Mouse (Mus musculus) adrenal gland, postnatal 4 days (tissue): ENCODE measurements around the gene Rab3gap2. TPM values are rescaled to one million over a fixed set of nuclear protein-coding genes. Genes with fewer than 3 reads are reported as not detected.
"Not testable (repeated sequence)": the region's sequence is repeated elsewhere in the genome, so short reads cannot be mapped to it uniquely, and the experiment has no call there.

ENCODE experiments used
- DNase-seq, 2 experiments: peaks; one replicate each; pipeline ENCODE4 v3.0.0; 2021 to 2022; ENCODE audit warnings: low spot score in 2 of 2, mixed read lengths in 2 of 2
- total RNA-seq, 2 experiments: library from RNA; stranded (reverse); gene quantifications; 2 replicates each; pipeline ENCODE4 v1.2.3; 2021

The Rab3gap2 gene
- total RNA-seq, 2 experiments from 2014 or later, result 45.9 to 51.1 TPM

- no peak for DNase-seq
These were observed 75.4 kb downstream of the Rab3gap2 start for GRCm38 (mm10) chr1:185279288-185279687.

GRCm38 (mm10) chr1:185280616-185281015 lies 76.7 kb downstream of the Rab3gap2 start:
- DNase-seq, result no peak

DNA sequence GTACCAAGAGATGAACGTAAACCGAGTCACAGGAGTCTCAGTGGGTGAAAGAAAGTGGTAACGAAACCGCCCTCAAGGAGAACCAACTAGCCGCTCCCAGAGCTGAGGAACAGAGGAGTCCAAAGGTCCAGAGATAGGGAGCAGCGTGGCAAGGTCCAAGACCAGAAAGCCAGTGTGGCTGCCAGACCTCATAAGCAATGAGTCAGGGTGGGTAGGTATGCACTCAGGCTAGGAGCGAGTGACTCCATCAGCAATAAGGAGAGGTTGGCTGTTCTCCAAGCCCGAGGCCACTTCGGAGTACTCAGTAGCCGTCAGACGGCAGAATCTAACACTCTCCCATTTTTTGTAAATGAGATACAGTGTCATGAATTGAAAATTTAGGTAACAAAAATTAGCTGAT lies 78.9 kb downstream of the Rab3gap2 start:
- DNase-seq, result no peak

- DNase-seq, result no peak
These were observed 79.3 kb downstream of the Rab3gap2 start for GRCm38 (mm10) chr1:185283247-185283646.

DNA sequence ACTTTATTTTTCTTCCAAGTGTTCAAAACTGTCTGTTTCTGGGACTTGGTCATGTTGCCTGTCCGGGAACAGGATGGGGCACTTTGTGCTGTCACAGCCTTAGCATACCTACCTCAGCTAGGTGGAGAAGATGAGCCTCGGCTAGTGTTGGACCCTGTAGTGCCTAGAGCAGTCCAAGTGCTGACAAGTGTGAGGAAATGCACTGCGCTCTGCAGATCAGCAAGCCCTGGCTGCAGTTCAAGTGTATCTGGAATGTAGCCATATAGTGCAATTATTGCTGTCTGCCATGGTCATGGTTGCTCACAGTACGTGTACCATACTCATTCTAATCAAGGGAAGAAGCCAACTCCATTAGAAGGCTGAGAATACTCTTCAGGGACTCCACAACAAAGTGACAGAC lies 80.8 kb downstream of the Rab3gap2 start:
- peak in 1 of 2 experiments; percentile 28 for DNase-seq

- DNase-seq, result no peak
These were observed 81.3 kb downstream of the Rab3gap2 start for GRCm38 (mm10) chr1:185285171-185285570.

DNA sequence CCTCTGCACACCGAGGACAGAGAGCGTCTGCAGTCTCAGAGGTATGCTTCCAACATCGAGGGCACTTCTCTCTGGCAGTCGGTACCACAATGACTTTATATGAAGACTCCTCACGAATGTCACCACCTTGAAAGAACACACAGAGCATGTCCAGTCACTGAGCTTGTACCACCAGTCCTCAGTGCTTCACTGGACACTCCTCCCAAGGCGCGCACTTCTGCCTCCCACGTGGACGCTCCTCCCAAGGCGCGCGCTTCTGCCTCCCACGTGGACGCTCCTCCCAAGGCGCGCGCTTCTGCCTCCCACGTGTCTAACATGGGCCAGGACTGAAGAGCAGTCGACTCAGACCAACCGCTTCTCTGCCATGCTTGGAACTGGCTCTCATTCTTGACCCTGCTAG lies 83.1 kb downstream of the Rab3gap2 start:
- no peak for DNase-seq

DNA sequence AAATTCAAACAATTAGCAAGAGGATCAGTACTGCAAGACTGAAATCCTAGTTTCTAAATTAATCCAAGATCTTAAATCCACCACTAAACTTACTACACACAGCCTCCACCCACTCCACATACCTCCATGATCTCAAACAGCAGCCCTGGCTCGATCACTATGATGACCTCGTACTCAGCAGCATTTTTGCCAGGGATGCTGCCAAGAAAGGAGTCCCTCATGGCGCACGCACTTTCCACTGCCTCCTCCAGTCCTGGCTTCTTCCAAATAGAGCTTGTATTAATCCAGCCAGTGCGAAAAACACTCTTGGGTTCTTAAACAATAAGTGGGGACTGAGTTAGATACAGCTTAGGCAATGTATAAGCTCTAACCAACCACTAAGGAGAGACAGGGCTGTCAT lies 85.3 kb downstream of the Rab3gap2 start:
- DNase-seq, result no peak

- no peak for DNase-seq
These were observed 87.4 kb downstream of the Rab3gap2 start for GRCm38 (mm10) chr1:185291336-185291735.

DNA sequence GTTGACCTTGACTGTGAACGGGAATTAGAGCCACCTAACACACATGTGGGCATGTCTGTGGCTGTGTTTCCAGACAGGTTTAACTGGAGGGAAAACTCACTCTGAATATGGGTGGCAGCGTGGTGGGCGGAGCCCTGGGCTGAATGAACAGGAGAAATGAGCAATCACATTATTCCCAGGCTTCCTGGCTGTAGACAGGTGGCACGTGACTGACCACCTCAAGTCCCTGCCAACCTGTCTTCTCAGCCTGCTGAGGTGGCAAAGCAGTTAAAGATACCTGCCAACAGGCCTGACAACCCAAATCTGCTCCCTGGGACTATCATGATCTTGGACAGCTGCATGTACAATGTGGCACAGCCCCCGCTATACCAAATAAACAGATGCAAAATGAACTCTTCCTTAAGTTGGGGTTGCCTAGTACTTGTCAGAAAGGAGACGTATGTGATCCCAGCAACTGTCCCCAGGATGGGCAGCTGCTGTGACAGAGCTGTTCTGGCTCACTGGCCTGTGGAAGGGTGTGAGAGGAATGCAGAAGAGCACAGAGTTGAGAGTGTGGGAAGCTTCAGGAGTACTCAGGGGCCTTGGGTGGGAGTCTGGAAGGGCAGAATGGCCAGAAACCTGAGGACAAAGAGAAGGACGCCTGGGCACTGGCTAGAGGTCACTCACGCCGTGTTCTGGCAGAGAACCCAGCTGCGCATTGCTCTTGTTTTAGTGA lies 88.9 kb downstream of the Rab3gap2 start:
- no peak for DNase-seq

DNA sequence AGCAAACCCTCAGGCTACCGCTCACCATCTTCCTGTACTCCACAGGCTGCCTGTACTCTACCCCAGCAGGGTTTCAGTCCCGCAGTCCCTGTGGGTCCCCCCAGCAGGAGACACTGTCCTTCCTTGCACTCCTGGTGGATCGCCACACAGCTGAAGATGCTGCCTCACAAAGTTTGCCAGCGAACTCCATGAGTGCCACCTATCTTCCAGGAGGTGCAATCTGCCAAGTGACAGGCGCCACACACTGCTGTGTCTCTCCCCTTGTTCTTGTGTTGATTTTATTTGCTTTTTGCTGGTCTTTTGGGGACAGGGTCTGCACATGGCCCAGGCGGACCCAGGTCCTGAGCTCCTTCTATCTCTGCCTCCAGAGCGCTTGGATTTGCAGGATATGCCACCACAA lies 92.9 kb downstream of the Rab3gap2 start:
- DNase-seq, result no peak

DNA sequence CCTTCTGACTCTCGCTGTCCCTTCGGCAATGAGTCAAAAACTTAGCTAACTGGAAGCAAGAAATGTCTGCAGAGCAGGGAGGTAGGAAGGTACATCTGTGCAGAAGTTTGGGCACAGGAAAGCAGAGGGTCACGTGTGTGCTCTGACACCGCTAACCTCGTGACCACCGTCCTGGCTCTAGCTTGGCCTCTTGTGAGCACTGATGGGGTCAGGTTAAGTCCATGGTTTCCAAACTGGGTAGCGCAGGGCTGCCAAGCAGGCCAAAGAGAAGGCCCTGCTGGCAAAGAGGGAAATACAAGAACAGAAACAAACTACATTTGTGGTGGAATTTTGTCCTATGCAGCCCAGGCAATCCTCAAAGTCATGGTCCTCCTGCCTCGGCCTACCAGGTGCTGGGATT lies 94.6 kb downstream of the Rab3gap2 start:
- no peak for DNase-seq

DNA sequence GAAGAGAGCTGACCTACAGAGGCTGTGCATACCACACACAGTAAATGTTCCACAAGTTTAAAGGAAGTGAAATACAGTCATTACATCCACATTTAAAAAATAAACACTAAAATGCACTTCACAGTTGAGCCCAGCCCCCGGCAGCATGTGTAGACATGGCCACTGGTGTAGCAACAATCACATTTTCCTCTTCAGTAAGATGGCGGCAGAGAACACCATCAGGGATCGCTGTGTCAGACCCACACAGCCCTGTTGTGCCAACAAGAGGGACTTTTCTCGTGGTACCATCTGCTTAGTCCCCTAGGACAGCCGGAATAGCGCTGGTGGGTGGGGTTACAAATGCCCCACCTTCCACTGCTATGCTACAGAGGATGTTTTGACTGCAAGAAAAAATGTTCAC lies 98.9 kb downstream of the Rab3gap2 start:
- no peak for DNase-seq

DNA sequence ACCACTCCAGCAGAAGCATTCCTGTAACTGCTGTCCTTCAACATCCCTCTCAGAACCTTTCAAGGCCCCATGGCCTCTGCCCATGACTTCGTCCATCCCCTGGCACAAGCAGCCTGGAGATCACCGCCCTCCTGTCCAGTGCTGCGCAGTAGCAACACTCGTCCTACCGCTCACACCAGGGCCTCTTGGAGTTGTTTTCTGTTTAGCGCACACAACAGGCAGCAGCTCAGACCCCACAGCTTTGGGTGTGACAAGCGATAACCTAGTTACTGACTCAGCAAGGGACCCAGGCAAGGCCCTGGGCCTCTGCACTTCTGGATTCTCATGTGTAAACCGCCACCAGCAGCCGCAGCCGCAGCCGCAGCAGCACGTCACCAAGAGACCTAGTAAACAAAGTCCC lies 102.9 kb downstream of the Rab3gap2 start:
- no peak for DNase-seq

GRCm38 (mm10) chr1:185307645-185308044 lies 103.7 kb downstream of the Rab3gap2 start:
- no peak for DNase-seq

GRCm38 (mm10) chr1:185308334-185308733 lies 104.4 kb downstream of the Rab3gap2 start:
- no peak for DNase-seq

DNA sequence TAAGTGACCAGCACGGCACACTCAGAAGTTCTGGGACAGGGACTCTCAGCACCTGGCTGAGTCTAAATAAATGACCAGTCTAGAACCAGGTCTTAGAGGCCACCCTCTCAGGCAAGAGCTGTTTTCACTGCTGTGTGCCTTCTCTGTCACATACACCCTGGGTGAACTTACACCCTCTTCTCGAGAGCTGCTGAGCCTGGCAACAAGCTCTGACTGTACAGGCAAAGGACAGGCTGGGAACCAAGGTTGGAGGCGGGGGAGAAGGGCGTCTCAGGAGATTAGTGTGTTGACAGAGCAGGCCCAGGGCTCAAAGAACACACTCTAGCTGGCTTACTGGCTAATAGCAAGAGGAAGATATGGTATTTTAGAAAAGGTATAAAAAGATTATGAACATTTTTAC lies 105.0 kb downstream of the Rab3gap2 start:
- no peak for DNase-seq

- DNase-seq, result no peak
These were observed 108.0 kb downstream of the Rab3gap2 start for GRCm38 (mm10) chr1:185311949-185312348.

- no peak for DNase-seq
These were observed 110.6 kb downstream of the Rab3gap2 start for GRCm38 (mm10) chr1:185314546-185314945.

- no peak for DNase-seq
These were observed 112.1 kb downstream of the Rab3gap2 start for GRCm38 (mm10) chr1:185315846-185316568.

DNA sequence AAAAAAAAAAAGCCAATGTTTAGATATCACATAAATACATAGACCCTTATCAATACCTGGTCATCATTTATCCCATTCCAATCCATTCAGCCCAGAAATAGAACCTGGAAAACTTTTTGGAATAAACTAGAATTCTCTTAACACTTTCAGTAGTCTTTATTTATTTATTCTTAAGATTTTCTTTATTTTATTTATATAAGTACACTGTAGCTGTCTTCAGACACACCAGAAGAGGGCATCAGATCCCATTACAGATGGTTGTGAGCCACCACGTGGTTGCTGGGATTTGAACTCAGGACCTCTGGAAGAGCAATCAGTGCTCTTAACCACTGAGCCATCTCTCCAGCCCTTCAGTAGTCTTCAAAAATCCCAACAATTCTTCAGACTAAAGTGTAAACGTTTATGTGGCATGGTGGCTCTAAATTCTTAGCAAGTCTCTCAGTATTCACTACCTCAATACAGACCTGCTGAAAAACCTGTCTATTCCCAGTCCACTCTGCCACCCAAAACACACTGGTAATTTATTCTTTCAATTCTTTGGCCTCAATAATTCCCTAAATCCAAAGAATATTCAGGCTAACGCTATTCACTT lies 123.9 kb downstream of the Rab3gap2 start:
- not testable (repeated sequence) for DNase-seq
